Mouse (Mus musculus): ENCODE results near the gene Rap1b. TPM values are rescaled to one million over a fixed set of nuclear protein-coding genes. Genes with fewer than 3 reads are reported as not detected.
"Not testable (repeated sequence)": the region's sequence is repeated elsewhere in the genome, so short reads cannot be mapped to it uniquely, and the experiment has no call there.

The Rap1b gene
- 46.9 and 57.5 TPM in 2 replicates for total RNA-seq (2014; rRNA removed)
- polyA plus RNA-seq (2015; fragmentation: Nextera tagmentation; extraction: Ambion mirVana) = 142 and 143 TPM in 2 replicates

DNA sequence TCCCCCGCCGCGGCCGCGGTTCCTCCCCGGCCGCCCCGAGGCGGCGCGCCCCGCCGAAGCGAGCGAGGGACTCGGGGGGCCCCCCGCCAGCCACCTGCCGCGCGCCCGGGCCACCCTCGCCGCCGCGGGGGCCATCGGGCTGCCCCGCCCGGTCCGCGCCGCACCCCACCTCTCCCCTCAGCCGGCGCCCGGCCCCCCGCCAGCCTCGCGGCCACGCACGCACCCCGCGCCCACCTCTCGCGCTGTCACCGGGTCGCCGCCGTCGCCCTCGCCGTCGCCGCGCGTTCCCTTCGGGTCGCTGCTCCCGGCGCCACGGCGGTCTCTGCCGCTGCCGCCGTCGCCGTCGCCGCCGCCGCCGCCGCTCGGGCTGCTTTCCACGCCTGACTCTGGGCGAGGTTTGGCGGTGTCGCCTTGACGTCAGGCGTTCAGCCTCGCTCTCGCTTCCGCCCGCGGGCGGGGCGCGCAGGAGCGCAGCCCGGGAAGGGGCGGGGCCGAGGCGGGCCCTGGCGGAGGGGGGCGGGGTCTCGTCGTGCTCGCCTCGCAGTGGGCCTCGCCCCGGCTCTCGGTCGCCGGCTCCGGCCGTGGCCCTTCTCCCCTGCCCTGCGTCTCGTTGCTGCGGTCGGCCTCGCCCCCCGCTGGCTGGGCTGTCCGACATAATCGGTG is at the start of gene Rap1b:
TSS of gene Rap1b (minus strand) at position 439 of the 663 bp plus-strand sequence.
- Histone ChIP-seq H3K4me3 (ENCODE audit: low read length) (peak within 1 kb of the TSS; percentile 94), H3K4me2 (ENCODE audit: low read depth, low read length) (peak within 1 kb of the TSS; percentile 75), H3K36me3 (ENCODE audit: insufficient read depth, low read length) (no peaks in the 10 kb centered on the region), H3K9me3 (ENCODE audit: low read length) (no peaks in the 10 kb centered on the region), H3K4me1 (ENCODE audit: insufficient read depth, low read length) (peaks cover 16% of the 10 kb centered on the region), H3K27ac (peak within 1 kb of the TSS; percentile 98), H3K27me3 (ENCODE audit: insufficient read depth, low read length) (no peaks in the 10 kb centered on the region), H3K9ac (replicated peaks; ENCODE audit: low read length) (peak within 1 kb of the TSS; percentile 95)
- TF ChIP-seq CTCF (IDR thresholded peaks at IDR 0.05; ENCODE audit: low read depth) = no peak
- ATAC-seq (peak; percentile 98), DNase-seq (ENCODE audit: low spot score) (peak; percentile 98)
- WGBS = under 1% methylated on average over 85 of the region's 112 CpGs

DNA sequence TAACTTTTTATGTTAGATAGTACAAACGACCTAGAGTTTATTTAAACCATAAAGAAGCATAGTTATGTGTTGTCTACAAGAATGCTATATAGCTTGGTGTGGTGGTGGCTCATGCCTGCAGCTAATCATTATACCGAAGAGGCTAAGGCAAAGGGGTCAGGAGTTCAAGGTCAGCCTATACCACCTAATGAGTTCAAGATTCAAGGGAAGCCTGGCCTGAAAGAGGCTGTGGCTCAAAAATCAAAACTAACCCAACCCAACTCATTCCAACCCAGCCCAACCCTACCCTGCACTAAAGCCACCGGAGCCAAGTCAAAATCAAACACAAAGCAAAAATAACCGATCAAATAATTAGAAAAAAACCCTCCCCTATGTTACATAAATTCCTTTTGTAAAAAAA is 49.4 kb upstream of the Rap1b start:
- ATAC-seq = no peak
- H3K4me2 ChIP-seq (ENCODE audit: low read depth, low read length) = no peak overlapping the region
- H3K36me3 ChIP-seq (ENCODE audit: insufficient read depth, low read length) = no peaks in the 10 kb centered on the region
- no peak overlapping the region for H3K27ac ChIP-seq
- H3K4me3 ChIP-seq (ENCODE audit: low read length) = no peak overlapping the region
- H3K9ac ChIP-seq (replicated peaks; ENCODE audit: low read length) = no peak overlapping the region
- no peaks in the 10 kb centered on the region for H3K4me1 ChIP-seq (ENCODE audit: insufficient read depth, low read length)
- 79% methylated on average over 4 of the region's 4 CpGs for WGBS
- H3K27me3 ChIP-seq (ENCODE audit: insufficient read depth, low read length) = no peaks in the 10 kb centered on the region
- no peaks in the 10 kb centered on the region for H3K9me3 ChIP-seq (ENCODE audit: low read length)
- no peak for TF ChIP-seq CTCF (IDR thresholded peaks at IDR 0.05; ENCODE audit: low read depth)
- no peak for DNase-seq (ENCODE audit: low spot score)

GRCm38 (mm10) chr10:117894114-117895035 is 48.5 kb upstream of the Rap1b start:
- no peak overlapping the region for H3K27ac ChIP-seq
- no peak for ATAC-seq
- H3K4me2 ChIP-seq (ENCODE audit: low read depth, low read length) = no peak overlapping the region
- no peak for TF ChIP-seq CTCF (IDR thresholded peaks at IDR 0.05; ENCODE audit: low read depth)
- H3K4me3 ChIP-seq (ENCODE audit: low read length) = no peak overlapping the region
- no peak for DNase-seq (ENCODE audit: low spot score)
- no peaks in the 10 kb centered on the region for H3K4me1 ChIP-seq (ENCODE audit: insufficient read depth, low read length)
- 92% methylated on average over 17 of the region's 17 CpGs for WGBS
- H3K27me3 ChIP-seq (ENCODE audit: insufficient read depth, low read length) = no peaks in the 10 kb centered on the region
- no peaks in the 10 kb centered on the region for H3K36me3 ChIP-seq (ENCODE audit: insufficient read depth, low read length)
- no peaks in the 10 kb centered on the region for H3K9me3 ChIP-seq (ENCODE audit: low read length)
- H3K9ac ChIP-seq (replicated peaks; ENCODE audit: low read length) = no peak overlapping the region

GRCm38 (mm10) chr10:117893128-117893527 is 47.3 kb upstream of the Rap1b start:
- not testable (repeated sequence) for H3K4me2 ChIP-seq (ENCODE audit: low read depth, low read length)
- 52% methylated on average over 12 of the region's 13 CpGs for WGBS

GRCm38 (mm10) chr10:117891327-117891726 is 45.5 kb upstream of the Rap1b start:
- Histone ChIP-seq H3K9me3 (ENCODE audit: low read length) (no peaks in the 10 kb centered on the region), H3K9ac (replicated peaks; ENCODE audit: low read length) (no peak overlapping the region), H3K27me3 (ENCODE audit: insufficient read depth, low read length) (no peaks in the 10 kb centered on the region), H3K4me3 (ENCODE audit: low read length) (no peak overlapping the region), H3K4me2 (ENCODE audit: low read depth, low read length) (no peak overlapping the region), H3K4me1 (ENCODE audit: insufficient read depth, low read length) (no peaks in the 10 kb centered on the region), H3K36me3 (ENCODE audit: insufficient read depth, low read length) (no peaks in the 10 kb centered on the region), H3K27ac (no peak overlapping the region)
- no peak for ATAC-seq
- no peak for DNase-seq (ENCODE audit: low spot score)
- 86% methylated on average over 10 of the region's 10 CpGs for WGBS
- no peak for TF ChIP-seq CTCF (IDR thresholded peaks at IDR 0.05; ENCODE audit: low read depth)

More at GRCm38 (mm10) chr10:117893128-117893527, 47.3 kb upstream of the Rap1b start:
- not testable (repeated sequence) for H3K9ac ChIP-seq (replicated peaks; ENCODE audit: low read length); DNase-seq (ENCODE audit: low spot score); H3K36me3 ChIP-seq (ENCODE audit: insufficient read depth, low read length); H3K9me3 ChIP-seq (ENCODE audit: low read length); H3K27ac ChIP-seq; ATAC-seq; H3K27me3 ChIP-seq (ENCODE audit: insufficient read depth, low read length); H3K4me3 ChIP-seq (ENCODE audit: low read length); H3K4me1 ChIP-seq (ENCODE audit: insufficient read depth, low read length)

GRCm38 (mm10) chr10:117888822-117889221 is 43.0 kb upstream of the Rap1b start:
- Histone ChIP-seq H3K4me3 (ENCODE audit: low read length) (no peak overlapping the region), H3K9me3 (ENCODE audit: low read length) (no peaks in the 10 kb centered on the region), H3K27me3 (ENCODE audit: insufficient read depth, low read length) (no peaks in the 10 kb centered on the region), H3K36me3 (ENCODE audit: insufficient read depth, low read length) (no peaks in the 10 kb centered on the region), H3K4me1 (ENCODE audit: insufficient read depth, low read length) (no peaks in the 10 kb centered on the region), H3K27ac (no peak overlapping the region), H3K4me2 (ENCODE audit: low read depth, low read length) (no peak overlapping the region), H3K9ac (replicated peaks; ENCODE audit: low read length) (no peak overlapping the region)
- ATAC-seq = no peak
- DNase-seq (ENCODE audit: low spot score) = peak; percentile 16
- TF ChIP-seq CTCF (IDR thresholded peaks at IDR 0.05; ENCODE audit: low read depth) = no peak
- WGBS = 63% methylated on average over 15 of the region's 15 CpGs

All from hindbrain, postnatal 0 days (tissue).